Mouse (Mus musculus) G1E (cell line): ENCODE measurements at regions not wholly inside any gene's neighbourhood (a gene's known extent, or its start where the extent isn't known, plus 50 kb on each side); places are given as distances from the start of the nearest gene placed in this dataset.

Experiments used
- CTCF ChIP-seq: IDR thresholded peaks from 2 replicates; pipeline ENCODE4 v1.5.1; 2012; ENCODE audit warnings: low read depth, low read length, inconsistent platforms, mixed read lengths
- GATA1 ChIP-seq: IDR thresholded peaks from 2 replicates; pipeline ENCODE4 v1.6.1; 2012; ENCODE audit warnings: borderline replicate concordance, low read length, inconsistent platforms, mixed read lengths
- GATA2 ChIP-seq: IDR thresholded peaks from 2 replicates; pipeline ENCODE4 v1.6.1; 2012; ENCODE audit warnings: low read depth, low read length, inconsistent platforms, borderline replicate concordance
- TAL1 ChIP-seq: conservative IDR thresholded peaks from 2 replicates; pipeline ENCODE4 v1.6.1; 2012; ENCODE audit warnings: low read depth, low read length, inconsistent platforms, mixed read lengths

DNA sequence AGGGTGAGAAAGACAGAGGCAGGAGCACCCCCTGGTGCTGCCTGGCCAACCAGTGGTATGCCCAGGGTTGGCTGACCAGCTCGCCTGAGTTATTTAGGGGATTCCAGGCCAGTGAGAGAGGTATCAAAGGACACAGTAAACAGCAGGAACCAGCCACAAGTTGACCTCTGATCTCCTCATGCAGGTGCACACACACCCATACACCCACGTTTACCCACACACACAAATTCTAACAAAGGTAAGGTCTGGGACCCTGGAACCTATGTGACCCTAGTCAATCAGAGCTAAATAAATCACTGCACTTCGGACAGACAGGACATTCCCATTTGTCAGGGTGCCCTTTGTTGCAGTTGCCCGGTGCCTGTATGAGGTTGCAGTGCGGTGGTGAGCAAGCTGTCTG is 211.9 kb downstream of the 3110018I06Rik start:
- TF ChIP-seq CTCF (no peak), TAL1 (no peak), GATA1 (no peak), GATA2 (no peak)
